Mouse (Mus musculus) spleen, postnatal 4 days (tissue): ENCODE measurements at regions not wholly inside any gene's neighbourhood (a gene's known extent, or its start where the extent isn't known, plus 50 kb on each side); places are given as distances from the start of the nearest gene placed in this dataset.
"Not testable (repeated sequence)": the region's sequence is repeated elsewhere in the genome, so short reads cannot be mapped to it uniquely, and the experiment has no call there.

Experiments
- DNase-seq, 2 experiments: peaks; one replicate each; pipeline ENCODE4 v3.0.0; 2022; ENCODE audit warnings: low spot score in 2 of 2

GRCm38 (mm10) chr11:45424066-45424465 is 427.8 kb upstream of the Clint1 start:
- DNase-seq, result not testable (repeated sequence)

GRCm38 (mm10) chr11:45440937-45441720 is 410.7 kb upstream of the Clint1 start:
- no peak for DNase-seq

- no peak for DNase-seq
Observed at GRCm38 (mm10) chr11:45446512-45446911, 405.3 kb upstream of the Clint1 start.

GRCm38 (mm10) chr11:45454234-45454633 is 397.6 kb upstream of the Clint1 start:
- DNase-seq, result no peak

DNA sequence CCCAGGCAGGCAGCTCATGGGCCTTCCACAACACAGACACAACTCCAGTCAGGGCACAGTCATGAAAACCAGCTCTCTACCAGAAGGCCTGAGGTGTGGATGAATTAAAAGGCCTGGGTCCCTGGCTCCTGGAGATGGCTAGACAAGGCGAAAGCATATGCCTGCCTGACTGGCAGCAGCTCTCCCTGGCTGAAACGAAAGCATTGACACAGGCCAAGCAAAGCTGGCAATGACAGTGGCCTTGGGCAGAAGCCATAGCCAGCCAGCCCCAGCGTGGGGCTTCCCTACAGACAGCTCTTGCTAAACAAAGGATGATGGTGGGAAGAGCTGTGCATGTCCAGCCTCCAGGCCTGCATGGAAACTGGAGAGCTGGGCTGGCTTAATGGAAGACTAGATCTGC is 396.9 kb upstream of the Clint1 start:
- DNase-seq, result no peak

GRCm38 (mm10) chr11:45456724-45457123 is 395.1 kb upstream of the Clint1 start:
- DNase-seq, result no peak

DNA sequence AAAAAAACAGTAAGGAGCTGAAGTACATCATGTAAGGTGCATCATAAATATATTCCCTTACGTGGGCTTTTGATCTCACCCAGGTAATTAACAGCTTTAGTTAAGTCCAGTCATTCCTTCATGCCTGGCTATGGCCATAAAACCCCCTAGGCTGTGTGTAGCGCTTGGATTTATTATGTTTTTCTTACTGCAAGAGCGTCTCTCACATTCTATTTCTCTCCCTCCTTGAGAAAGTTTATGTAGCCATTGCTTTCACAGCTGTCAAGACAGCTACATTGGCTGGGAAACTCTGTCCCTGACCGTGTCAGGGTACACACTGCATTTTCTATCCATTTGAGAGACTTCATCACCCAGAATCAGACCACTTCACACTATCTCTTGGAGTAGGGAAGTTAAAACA is 394.3 kb upstream of the Clint1 start:
- DNase-seq, result no peak

- no peak for DNase-seq
Observed at GRCm38 (mm10) chr11:45460000-45460792, 391.7 kb upstream of the Clint1 start.

DNA sequence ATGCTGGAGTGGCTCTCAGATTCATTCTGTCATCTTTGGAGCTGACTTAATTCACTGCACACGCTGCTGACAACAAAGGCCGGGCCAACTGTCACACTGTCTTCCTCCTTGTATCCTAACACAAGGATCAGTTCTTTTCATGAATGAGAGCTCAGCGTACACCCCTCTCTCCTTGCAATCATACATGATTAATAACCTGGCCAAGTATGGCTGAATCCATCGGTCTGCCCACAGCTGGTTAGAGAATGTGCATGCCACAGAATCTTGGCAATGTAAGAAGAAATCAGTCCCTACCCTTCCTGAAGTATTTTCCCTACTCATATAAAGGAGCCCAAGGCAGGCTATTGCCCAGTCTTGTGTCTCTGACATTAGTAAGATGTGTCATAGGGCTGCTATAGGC is 387.4 kb upstream of the Clint1 start:
- DNase-seq, result no peak

DNA sequence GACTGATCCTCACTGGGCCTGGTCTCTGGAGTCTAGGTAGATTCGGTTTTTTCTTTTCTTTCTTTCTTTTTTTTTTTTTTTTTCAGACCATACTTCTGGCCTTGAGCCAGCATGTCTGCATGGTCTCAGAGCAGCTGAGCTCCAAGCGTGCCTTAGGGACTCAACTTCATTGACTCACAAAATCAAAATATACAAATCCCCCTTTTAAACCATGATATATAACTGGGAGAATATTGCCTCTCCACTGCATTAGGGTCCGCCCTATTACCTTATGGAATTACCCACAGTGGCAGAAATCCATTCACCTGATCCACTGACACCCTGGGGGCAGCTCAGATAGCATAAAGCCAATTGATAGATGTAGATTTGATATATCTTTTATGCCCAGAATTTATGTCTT is 385.5 kb upstream of the Clint1 start:
- no peak for DNase-seq

- no peak for DNase-seq
Observed at GRCm38 (mm10) chr11:45472171-45472570, 379.7 kb upstream of the Clint1 start.

- no peak for DNase-seq
Observed at GRCm38 (mm10) chr11:45476917-45477316, 374.9 kb upstream of the Clint1 start.

DNA sequence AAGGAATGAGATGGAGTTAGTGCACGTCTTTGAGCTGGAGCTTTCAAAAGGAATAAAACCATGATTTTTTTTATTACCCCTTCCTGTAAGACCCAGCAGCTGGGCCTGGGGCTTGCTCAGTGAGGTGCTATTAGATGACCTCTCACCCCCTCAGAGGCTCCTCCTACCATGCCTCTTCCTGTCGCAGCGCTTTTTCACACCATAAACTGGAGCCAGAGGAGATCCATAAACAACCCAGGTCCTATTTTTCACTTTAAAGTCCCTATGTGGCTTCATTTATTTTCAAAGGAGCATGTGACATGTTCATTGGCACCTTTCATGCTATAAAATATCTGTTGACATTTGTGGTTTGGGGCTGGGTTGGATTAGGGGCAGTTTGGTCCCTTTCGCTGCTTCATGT is 365.9 kb upstream of the Clint1 start:
- no peak for DNase-seq

DNA sequence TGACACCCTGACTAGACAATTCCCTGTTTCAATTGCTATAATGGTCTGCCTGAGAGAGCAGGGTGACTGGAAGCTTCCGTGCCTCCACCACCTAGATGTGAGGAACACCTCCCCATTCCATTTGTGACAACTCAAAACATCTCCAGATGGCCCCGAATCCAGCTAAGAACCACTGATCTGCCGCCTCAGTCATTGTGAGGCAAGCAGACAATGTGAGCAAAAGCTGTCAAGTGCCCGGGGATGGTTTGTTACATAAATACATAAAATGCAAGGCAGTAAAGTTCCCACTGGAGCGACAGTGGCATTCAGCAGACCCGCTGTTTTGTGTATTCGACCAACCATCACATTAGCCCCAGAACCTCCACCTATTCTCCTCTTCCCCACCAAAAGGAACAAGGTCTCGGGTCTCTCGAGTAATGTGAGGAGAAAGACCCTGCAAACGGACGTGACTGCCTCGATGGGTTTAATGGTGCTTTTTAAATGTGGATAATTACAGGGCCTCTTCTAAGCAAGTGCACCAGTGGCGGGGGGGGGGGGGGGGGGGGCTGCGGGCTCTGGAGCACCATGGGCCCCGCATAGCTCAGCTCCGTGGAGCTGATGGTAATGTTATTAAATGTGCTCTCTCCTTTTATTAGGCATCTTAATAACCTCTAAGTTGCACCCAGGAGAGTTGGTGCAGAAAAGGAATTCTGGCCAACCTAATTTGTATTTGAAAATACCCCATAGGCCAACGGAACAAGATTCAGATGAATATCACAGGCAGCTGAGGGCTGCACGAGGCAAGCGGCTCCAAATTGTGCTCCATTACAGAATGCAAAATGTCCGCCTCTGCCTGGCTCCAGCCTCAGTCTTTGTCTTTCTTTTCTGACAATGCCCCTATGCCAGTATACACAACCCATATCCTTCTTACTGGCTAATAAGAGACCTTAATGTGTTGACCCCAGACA is 360.6 kb upstream of the Clint1 start:
- no peak for DNase-seq

DNA sequence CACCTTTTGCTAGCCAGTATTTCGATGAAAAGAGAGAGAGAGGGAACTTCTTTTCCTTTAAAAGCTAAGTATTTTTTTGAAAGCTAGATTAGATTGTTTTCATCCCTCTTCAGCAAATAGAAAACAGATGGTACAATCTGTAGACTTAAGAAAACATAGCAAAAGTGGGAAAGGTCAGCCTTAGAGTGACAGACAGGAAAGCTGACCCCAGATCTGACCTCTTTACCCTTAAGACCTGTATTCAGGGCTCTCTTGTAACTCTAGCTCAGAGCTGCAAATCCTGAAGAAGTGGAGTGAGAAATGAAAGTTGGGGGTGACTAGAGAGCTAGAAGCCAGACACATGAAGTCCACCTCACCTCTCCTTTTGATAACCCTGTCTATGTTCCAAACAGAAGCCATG is 356.6 kb upstream of the Clint1 start:
- no peak for DNase-seq

DNA sequence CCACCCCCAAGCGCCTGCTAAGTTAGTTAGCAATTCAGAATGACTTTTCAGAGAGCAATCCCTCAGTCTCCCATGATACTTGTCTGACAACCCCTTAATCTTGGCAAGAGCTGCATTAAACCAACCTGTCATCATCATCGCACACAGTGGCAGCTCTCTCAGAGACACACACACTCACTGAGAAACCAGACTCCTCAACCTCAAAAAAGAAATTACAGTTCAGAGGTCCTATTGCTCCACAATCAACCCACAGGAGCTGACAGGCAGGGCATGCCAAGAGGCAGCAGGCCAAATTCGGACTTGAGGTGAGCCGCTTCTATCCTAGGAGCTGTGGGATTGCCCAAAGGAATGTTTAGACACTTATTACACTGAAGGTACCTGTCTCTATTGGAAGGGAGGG is 343.3 kb upstream of the Clint1 start:
- no peak for DNase-seq

- DNase-seq, result no peak
Observed at GRCm38 (mm10) chr11:45509278-45509677, 342.6 kb upstream of the Clint1 start.

- no peak for DNase-seq
Observed at GRCm38 (mm10) chr11:45514415-45515271, 337.2 kb upstream of the Clint1 start.

DNA sequence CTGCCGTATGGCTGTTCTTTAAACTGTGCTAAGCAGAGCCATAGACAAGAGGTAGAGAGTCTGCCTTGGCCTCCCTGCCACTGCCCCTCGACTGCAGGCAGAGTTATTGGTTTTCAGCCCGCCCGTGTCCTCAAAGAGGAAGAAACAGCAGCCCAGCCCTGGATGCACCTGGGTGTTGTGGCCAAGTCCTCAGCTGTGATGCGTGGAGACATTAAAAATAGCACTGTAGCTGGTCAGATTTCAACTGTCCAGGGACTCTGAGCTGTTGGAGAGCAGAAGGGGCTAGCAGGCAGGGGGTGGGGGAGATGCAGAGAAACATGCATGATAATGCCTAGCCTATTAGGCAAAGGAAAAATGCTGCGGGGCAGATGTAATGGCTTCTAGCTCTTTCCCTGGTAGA is 327.1 kb upstream of the Clint1 start:
- DNase-seq, result peak; percentile 54 to 71

DNA sequence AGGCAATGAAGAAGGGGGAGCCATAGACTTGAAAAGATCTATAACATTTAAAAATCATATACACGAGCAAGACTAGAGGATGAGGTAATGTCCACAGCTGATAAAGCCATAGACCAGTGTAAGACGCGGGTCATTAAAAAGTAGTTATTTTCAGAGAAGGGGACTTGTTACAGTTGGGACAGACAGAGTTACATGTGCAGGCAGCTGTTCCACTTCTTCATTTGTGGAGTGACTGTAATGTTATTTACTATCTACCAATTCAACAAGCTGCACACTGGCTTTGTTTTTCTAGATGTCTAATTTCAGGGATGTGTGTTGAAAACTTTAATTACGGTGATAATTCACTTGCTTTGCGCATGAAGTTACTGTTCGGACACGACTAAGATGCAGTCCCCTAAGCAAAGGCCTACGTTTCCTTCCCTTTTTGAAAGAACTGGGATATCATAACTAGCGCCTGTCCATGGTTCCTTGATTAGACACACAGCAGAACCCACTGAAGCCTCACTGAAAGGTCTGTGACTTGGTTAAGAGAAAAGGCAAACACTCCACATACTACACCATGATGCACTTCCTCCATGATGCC is 320.7 kb upstream of the Clint1 start:
- no peak for DNase-seq
